Mouse (Mus musculus): ENCODE measurements around the gene Abcc8.

GRCm38 (mm10) chr7:46111938-46112337 is 67.9 kb downstream of the Abcc8 start:
- TF ChIP-seq CTCF (IDR thresholded peaks at IDR 0.05; ENCODE audit: low read depth) = no peak
- no peak for TF ChIP-seq EP300 (IDR thresholded peaks at IDR 0.05; ENCODE audit: low read depth)

Data from liver, postnatal 0 days (tissue).